In the genomic region with DNA sequence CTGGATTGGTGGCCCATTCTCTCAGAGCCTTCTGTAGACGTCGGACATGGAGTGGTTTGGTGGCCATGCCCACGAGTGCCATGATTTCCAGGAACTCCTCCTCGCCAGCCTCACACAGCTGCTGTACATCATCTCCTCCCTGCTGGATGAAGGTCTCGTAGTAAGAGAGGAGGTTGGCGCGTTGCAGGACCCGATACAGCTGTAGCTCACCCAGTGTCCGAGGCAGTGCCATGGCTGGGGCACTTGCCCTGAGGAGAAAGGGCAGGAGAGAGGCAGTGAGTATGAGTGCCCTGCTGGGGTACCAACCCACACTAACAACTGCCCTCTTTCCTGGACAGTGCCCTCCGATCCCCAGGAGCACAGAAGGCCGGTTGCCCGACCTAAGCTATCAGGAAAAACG, we compare ENCODE assay signal across 1 mouse cellular context.
TF ChIP-seq lines count a peak whose summit lies in the region.

No protein-coding gene starts in this region.

TF ChIP-seq in MEL, 35 proteins besides CTCF, POLR2A, EP300 and RAD21 (continued from another document):
- TF ChIP-seq BHLHE40 (IDR thresholded peaks at IDR 0.05; ENCODE audit: borderline replicate concordance, low read depth, low read length) (no peak), SMC3 (IDR thresholded peaks at IDR 0.05; ENCODE audit: low read depth, low read length) (no peak), ZMIZ1 (IDR thresholded peaks at IDR 0.05; ENCODE audit: low read depth, low read length) (no peak), ZC3H11A (IDR thresholded peaks at IDR 0.05; ENCODE audit: low read depth, low read length) (no peak), MYC (IDR thresholded peaks at IDR 0.05; ENCODE audit: low read depth, low read length) (no peak), ZKSCAN1 (IDR thresholded peaks at IDR 0.05; ENCODE audit: low read depth, low read length) (no peak), HCFC1 (IDR thresholded peaks at IDR 0.05; ENCODE audit: low read depth, low read length) (no peak), SIN3A (IDR thresholded peaks at IDR 0.05; ENCODE audit: low read length) (no peak), GABPA (IDR thresholded peaks at IDR 0.05; ENCODE audit: low read depth, low read length) (no peak)
TF ChIP-seq in MEL: peak in this region for 0.
